Mouse (Mus musculus) cerebellum, adult 11-12 months (tissue): ENCODE measurements around the gene P3h3.

Source experiments
- DNase-seq: peaks from one replicate; pipeline ENCODE4 v3.0.0; 2022

The P3h3 gene

GRCm38 (mm10) chr6:124808358-124809012 is 49.1 kb downstream of the P3h3 start, which contains the start of gene Spsb2:
Spsb2 (plus strand) TSS chr6:124808661.
- DNase-seq = peak; percentile 72

- peak; percentile 40 for DNase-seq
Observed at GRCm38 (mm10) chr6:124807986-124808357, 49.6 kb downstream of the P3h3 start.

GRCm38 (mm10) chr6:124807366-124807765 is 50.2 kb downstream of the P3h3 start:
- peak; percentile 28 for DNase-seq

- DNase-seq = peak; percentile 44
Observed at GRCm38 (mm10) chr6:124806446-124807140, 51.0 kb downstream of the P3h3 start.

GRCm38 (mm10) chr6:124805341-124806321 is 51.9 kb downstream of the P3h3 start:
- DNase-seq = peak; percentile 91

GRCm38 (mm10) chr6:124804341-124804740 is 53.2 kb downstream of the P3h3 start:
- peak; percentile 8 for DNase-seq

GRCm38 (mm10) chr6:124803691-124804090 is 53.9 kb downstream of the P3h3 start:
- DNase-seq = peak; percentile 9

GRCm38 (mm10) chr6:124803061-124803460 is 54.5 kb downstream of the P3h3 start:
- peak; percentile 1 for DNase-seq

GRCm38 (mm10) chr6:124802400-124802799 is 55.2 kb downstream of the P3h3 start:
- peak; percentile 1 for DNase-seq

GRCm38 (mm10) chr6:124796200-124796599 is 61.4 kb downstream of the P3h3 start:
- no peak for DNase-seq

GRCm38 (mm10) chr6:124795781-124796180 is 61.8 kb downstream of the P3h3 start:
- peak; percentile 2 for DNase-seq

GRCm38 (mm10) chr6:124791911-124792310 is 65.6 kb downstream of the P3h3 start:
- no peak for DNase-seq
